Mouse (Mus musculus): ENCODE data around the gene Gpc5.

Gpc5 gene

GRCm38 (mm10) chr14:115107467-115107866 lies 15.5 kb downstream of the Gpc5 start:
- DNase-seq (ENCODE audit: extremely low spot score), result no peak

- DNase-seq (ENCODE audit: extremely low spot score), result no peak
Measured at GRCm38 (mm10) chr14:115118626-115119025, 26.6 kb downstream of the Gpc5 start.

GRCm38 (mm10) chr14:115148821-115149220 lies 56.8 kb downstream of the Gpc5 start:
- DNase-seq (ENCODE audit: extremely low spot score), result no peak

- DNase-seq (ENCODE audit: extremely low spot score), result no peak
Measured at GRCm38 (mm10) chr14:115156597-115156996, 64.6 kb downstream of the Gpc5 start.

- no peak for DNase-seq (ENCODE audit: extremely low spot score)
Measured at GRCm38 (mm10) chr14:115177322-115177836, 85.4 kb downstream of the Gpc5 start.

GRCm38 (mm10) chr14:115179925-115180324 lies 87.9 kb downstream of the Gpc5 start:
- no peak for DNase-seq (ENCODE audit: extremely low spot score)

GRCm38 (mm10) chr14:115188256-115188655 lies 96.2 kb downstream of the Gpc5 start:
- no peak for DNase-seq (ENCODE audit: extremely low spot score)

GRCm38 (mm10) chr14:115228075-115228474 lies 136.1 kb downstream of the Gpc5 start:
- no peak for DNase-seq (ENCODE audit: extremely low spot score)

GRCm38 (mm10) chr14:115236387-115236786 lies 144.4 kb downstream of the Gpc5 start:
- no peak for DNase-seq (ENCODE audit: extremely low spot score)

- no peak for DNase-seq (ENCODE audit: extremely low spot score)
Measured at GRCm38 (mm10) chr14:115240621-115241373, 148.8 kb downstream of the Gpc5 start.

GRCm38 (mm10) chr14:115250537-115250936 lies 158.5 kb downstream of the Gpc5 start:
- no peak for DNase-seq (ENCODE audit: extremely low spot score)

GRCm38 (mm10) chr14:115251791-115252190 lies 159.8 kb downstream of the Gpc5 start:
- no peak for DNase-seq (ENCODE audit: extremely low spot score)

- DNase-seq (ENCODE audit: extremely low spot score), result no peak
Measured at GRCm38 (mm10) chr14:115253155-115253554, 161.1 kb downstream of the Gpc5 start.

GRCm38 (mm10) chr14:115253685-115254084 lies 161.7 kb downstream of the Gpc5 start:
- no peak for DNase-seq (ENCODE audit: extremely low spot score)

- no peak for DNase-seq (ENCODE audit: extremely low spot score)
Measured at GRCm38 (mm10) chr14:115269703-115270402, 177.8 kb downstream of the Gpc5 start.

GRCm38 (mm10) chr14:115270445-115270844 lies 178.4 kb downstream of the Gpc5 start:
- no peak for DNase-seq (ENCODE audit: extremely low spot score)

GRCm38 (mm10) chr14:115282782-115283181 lies 190.8 kb downstream of the Gpc5 start:
- DNase-seq (ENCODE audit: extremely low spot score), result no peak

GRCm38 (mm10) chr14:115324247-115324646 lies 232.2 kb downstream of the Gpc5 start:
- DNase-seq (ENCODE audit: extremely low spot score), result no peak

GRCm38 (mm10) chr14:115326426-115326825 lies 234.4 kb downstream of the Gpc5 start:
- no peak for DNase-seq (ENCODE audit: extremely low spot score)

GRCm38 (mm10) chr14:115339084-115339483 lies 247.1 kb downstream of the Gpc5 start:
- no peak for DNase-seq (ENCODE audit: extremely low spot score)

- no peak for DNase-seq (ENCODE audit: extremely low spot score)
Measured at GRCm38 (mm10) chr14:115342597-115342996, 250.6 kb downstream of the Gpc5 start.

- DNase-seq (ENCODE audit: extremely low spot score), result no peak
Measured at GRCm38 (mm10) chr14:115349448-115349847, 257.4 kb downstream of the Gpc5 start.

- DNase-seq (ENCODE audit: extremely low spot score), result no peak
Measured at GRCm38 (mm10) chr14:115365320-115365935, 273.4 kb downstream of the Gpc5 start.
